Mouse (Mus musculus): ENCODE measurements around the gene Top3a.

Gene Top3a

GRCm38 (mm10) chr11:60727392-60728140, 49.6 kb downstream of the Top3a start:
- in situ Hi-C loops (cut with MboI; ENCODE audit: low pct_unique_long_range_greater_than_20kb in 1 of 2, low sequenced_read_pairs in 2 of 2, unreplicated experiment in 1 of 2): no loop called here

GRCm38 (mm10) chr11:60726601-60727391, 50.4 kb downstream of the Top3a start, which contains the start of gene Flii:
Gene Flii (minus strand): TSS chr11:60727263.
- in situ Hi-C loops (cut with MboI; ENCODE audit: low pct_unique_long_range_greater_than_20kb in 1 of 2, low sequenced_read_pairs in 2 of 2, unreplicated experiment in 1 of 2): no loop called here

GRCm38 (mm10) chr11:60719263-60719662, 57.9 kb downstream of the Top3a start:
- in situ Hi-C loops (cut with MboI; ENCODE audit: low pct_unique_long_range_greater_than_20kb in 1 of 2, low sequenced_read_pairs in 2 of 2, unreplicated experiment in 1 of 2): loop anchor here in 1 of 2 experiments (25.0 kb wide), 1 partner anchor 157 kb away; no protein-coding TSS in a partner anchor

- in situ Hi-C loops (cut with MboI; ENCODE audit: low pct_unique_long_range_greater_than_20kb in 1 of 2, low sequenced_read_pairs in 2 of 2, unreplicated experiment in 1 of 2): loop anchor here in 1 of 2 experiments (25.0 kb wide), 1 partner anchor 154 kb away; no protein-coding TSS in a partner anchor
These were observed 61.3 kb downstream of the Top3a start for GRCm38 (mm10) chr11:60715833-60716232.

- in situ Hi-C loops (cut with MboI; ENCODE audit: low pct_unique_long_range_greater_than_20kb in 1 of 2, low sequenced_read_pairs in 2 of 2, unreplicated experiment in 1 of 2): loop anchor here in 1 of 2 experiments (25.0 kb wide), 1 partner anchor 150 kb away; no protein-coding TSS in a partner anchor
These were observed 64.4 kb downstream of the Top3a start for GRCm38 (mm10) chr11:60712639-60713255.

GRCm38 (mm10) chr11:60712040-60712439, 65.1 kb downstream of the Top3a start:
- in situ Hi-C loops (cut with MboI; ENCODE audit: low pct_unique_long_range_greater_than_20kb in 1 of 2, low sequenced_read_pairs in 2 of 2, unreplicated experiment in 1 of 2): loop anchor here in 1 of 2 experiments (25.0 kb wide), 1 partner anchor 150 kb away; no protein-coding TSS in a partner anchor

- in situ Hi-C loops (cut with MboI; ENCODE audit: low pct_unique_long_range_greater_than_20kb in 1 of 2, low sequenced_read_pairs in 2 of 2, unreplicated experiment in 1 of 2): loop anchor here in 1 of 2 experiments (25.0 kb wide), 1 partner anchor 149 kb away; no protein-coding TSS in a partner anchor
These were observed 65.9 kb downstream of the Top3a start for GRCm38 (mm10) chr11:60711218-60711617.

- in situ Hi-C loops (cut with MboI; ENCODE audit: low pct_unique_long_range_greater_than_20kb in 1 of 2, low sequenced_read_pairs in 2 of 2, unreplicated experiment in 1 of 2): loop anchor here in 1 of 2 experiments (25.0 kb wide), 1 partner anchor 147 kb away; no protein-coding TSS in a partner anchor
These were observed 67.4 kb downstream of the Top3a start for GRCm38 (mm10) chr11:60709481-60710465.

GRCm38 (mm10) chr11:60708631-60709030, 68.5 kb downstream of the Top3a start:
- in situ Hi-C loops (cut with MboI; ENCODE audit: low pct_unique_long_range_greater_than_20kb in 1 of 2, low sequenced_read_pairs in 2 of 2, unreplicated experiment in 1 of 2): loop anchor here in 1 of 2 experiments (25.0 kb wide), 1 partner anchor 146 kb away; no protein-coding TSS in a partner anchor

GRCm38 (mm10) chr11:60707672-60708071, 69.5 kb downstream of the Top3a start:
- in situ Hi-C loops (cut with MboI; ENCODE audit: low pct_unique_long_range_greater_than_20kb in 1 of 2, low sequenced_read_pairs in 2 of 2, unreplicated experiment in 1 of 2): loop anchor here in 1 of 2 experiments (25.0 kb wide), 1 partner anchor 145 kb away; no protein-coding TSS in a partner anchor

- in situ Hi-C loops (cut with MboI; ENCODE audit: low pct_unique_long_range_greater_than_20kb in 1 of 2, low sequenced_read_pairs in 2 of 2, unreplicated experiment in 1 of 2): loop anchor here in 1 of 2 experiments (25.0 kb wide), 1 partner anchor 145 kb away; no protein-coding TSS in a partner anchor
These were observed 70.3 kb downstream of the Top3a start for GRCm38 (mm10) chr11:60706696-60707480.

GRCm38 (mm10) chr11:60706076-60706475, 71.1 kb downstream of the Top3a start:
- in situ Hi-C loops (cut with MboI; ENCODE audit: low pct_unique_long_range_greater_than_20kb in 1 of 2, low sequenced_read_pairs in 2 of 2, unreplicated experiment in 1 of 2): loop anchor here in 1 of 2 experiments (25.0 kb wide), 1 partner anchor 144 kb away; no protein-coding TSS in a partner anchor

GRCm38 (mm10) chr11:60705255-60705654, 71.9 kb downstream of the Top3a start:
- in situ Hi-C loops (cut with MboI; ENCODE audit: low pct_unique_long_range_greater_than_20kb in 1 of 2, low sequenced_read_pairs in 2 of 2, unreplicated experiment in 1 of 2): loop anchor here in 1 of 2 experiments (25.0 kb wide), 1 partner anchor 143 kb away; no protein-coding TSS in a partner anchor

GRCm38 (mm10) chr11:60704023-60704880, 72.9 kb downstream of the Top3a start:
- in situ Hi-C loops (cut with MboI; ENCODE audit: low pct_unique_long_range_greater_than_20kb in 1 of 2, low sequenced_read_pairs in 2 of 2, unreplicated experiment in 1 of 2): loop anchor here in 1 of 2 experiments (25.0 kb wide), 1 partner anchor 142 kb away; no protein-coding TSS in a partner anchor

GRCm38 (mm10) chr11:60703131-60703530, 74.0 kb downstream of the Top3a start:
- in situ Hi-C loops (cut with MboI; ENCODE audit: low pct_unique_long_range_greater_than_20kb in 1 of 2, low sequenced_read_pairs in 2 of 2, unreplicated experiment in 1 of 2): loop anchor here in 1 of 2 experiments (25.0 kb wide), 1 partner anchor 141 kb away; no protein-coding TSS in a partner anchor

All from mouse embryonic stem cell (cell line).